Mouse (Mus musculus) heart, adult 2 months (tissue): ENCODE results near the gene Gm14190. TPM values are rescaled to one million over a fixed set of nuclear protein-coding genes. Genes with fewer than 3 reads are reported as not detected.
"Not testable (repeated sequence)": the region's sequence is repeated elsewhere in the genome, so short reads cannot be mapped to it uniquely, and the experiment has no call there.

Source experiments
- DNase-seq, 2 experiments: peaks; one replicate each; pipeline ENCODE4 v3.0.0; 2021
- H3K27ac ChIP-seq: fragments of 200-600 bp; 2 replicates; pipeline ENCODE4 v1.8.1; 2022
- H3K27me3 ChIP-seq: fragments of 200-500 bp; 2 replicates; pipeline ENCODE4 v1.6.1; 2012; ENCODE audit warnings: mild to moderate bottlenecking, low read length, inconsistent platforms, mixed read lengths; ENCODE audit not compliant: control insufficient read depth, insufficient read depth
- H3K36me3 ChIP-seq: fragments of 200-500 bp; 2 replicates; pipeline ENCODE4 v1.6.1; 2012; ENCODE audit warnings: low read length, inconsistent platforms; ENCODE audit not compliant: control insufficient read depth, insufficient read depth
- H3K4me1 ChIP-seq: fragments of 200-500 bp; 2 replicates; pipeline ENCODE4 v1.6.1; 2011; ENCODE audit warnings: low read length; ENCODE audit not compliant: control insufficient read depth, insufficient read depth
- H3K4me3 ChIP-seq: fragments of 200-600 bp; 2 replicates; pipeline ENCODE4 v1.8.1; 2022
- H3K79me2 ChIP-seq: fragments of 200-500 bp; replicated peaks from 2 replicates; pipeline ENCODE4 v1.6.1; 2012; ENCODE audit warnings: mild to moderate bottlenecking, inconsistent platforms, low read length, moderate library complexity, mixed read lengths; ENCODE audit not compliant: control insufficient read depth, insufficient read depth
- H3K9ac ChIP-seq: fragments of 200-500 bp; 2 replicates; pipeline ENCODE4 v1.6.1; 2012; ENCODE audit warnings: low read depth, mild to moderate bottlenecking, control low read depth, inconsistent platforms, low read length, mixed read lengths
- CTCF ChIP-seq: fragments of 200-600 bp; IDR thresholded peaks from 2 replicates; pipeline ENCODE4 v1.8.1; 2022; ENCODE audit warnings: antibody characterized with exemption, mild to moderate bottlenecking, moderate library complexity
- EP300 ChIP-seq: fragments of 200-500 bp; IDR thresholded peaks from 2 replicates; pipeline ENCODE4 v1.6.1; 2011; ENCODE audit warnings: low read depth, low read length, control low read depth; ENCODE audit not compliant: insufficient read depth
- POLR2A ChIP-seq: fragments of 200-500 bp; IDR thresholded peaks from 2 replicates; pipeline ENCODE4 v1.6.1; 2011; ENCODE audit warnings: mild to moderate bottlenecking, low read depth, low read length, control low read depth; ENCODE audit not compliant: insufficient read depth
- WGBS: fragments of 180-500 bp; shearing (Covaris S2); methylation state at CpG from one replicate; pipeline ENCODE4 v1.1.7; 2018; 5-methylcytosine and 5-hydroxymethylcytosine counted together
- intact Hi-C: fragments of 180-260 bp; cut with DNase I; formaldehyde crosslinking; loops from one replicate; pipeline ENCODE4 v1.15.1; 2025
- polyA plus RNA-seq: library from polyadenylated mRNA; depleted of rRNA; stranded (reverse); fragments of >200 nt; gene quantifications from 2 replicates; pipeline ENCODE4 v1.2.3, GENCODE M21; 2012; rRNA removed
- total RNA-seq, 2 experiments: library from RNA; stranded (reverse); gene quantifications; 2 replicates each; pipeline ENCODE4 v1.2.3; 2021

Gm14190 gene
- total and polyA plus RNA-seq, 3 experiments: not detected

DNA sequence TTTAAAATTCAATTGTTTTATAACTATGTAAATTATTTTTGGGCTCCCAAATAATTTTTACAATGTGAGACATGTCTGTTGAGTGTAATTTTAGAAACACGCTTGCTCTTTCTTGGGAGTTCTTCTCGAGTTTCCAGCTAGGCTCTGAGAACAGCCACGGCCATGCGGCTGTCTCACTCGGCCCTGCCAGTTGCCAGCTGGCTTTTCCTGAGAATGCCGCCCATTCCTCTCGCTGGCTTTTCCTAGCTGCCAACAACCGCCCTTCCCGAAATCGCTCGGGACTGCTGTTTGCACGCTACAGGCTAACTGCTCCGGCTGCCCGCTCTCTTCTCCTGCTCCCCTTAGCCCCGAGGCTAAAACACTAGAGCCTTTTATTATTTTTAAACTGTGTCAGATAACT, 44.1 kb downstream of the Gm14190 start:
- no peaks in the 10 kb centered on the region for H3K4me1 ChIP-seq
- TF ChIP-seq CTCF (no peak), POLR2A (no peak), EP300 (no peak)
- WGBS: 78% methylated on average over 15 of the region's 15 CpGs
- no peak overlapping the region for H3K27ac ChIP-seq
- no peaks in the 10 kb centered on the region; the same call in 1 of the 2 replicates for H3K27me3 ChIP-seq
- no peaks in the 10 kb centered on the region for H3K36me3 ChIP-seq
- H3K4me3 ChIP-seq: no peak overlapping the region
- no peak overlapping the region for H3K9ac ChIP-seq
- H3K79me2 ChIP-seq: no peaks in the 10 kb centered on the region
- no peak for DNase-seq
- intact Hi-C loops: no loop called here

DNA sequence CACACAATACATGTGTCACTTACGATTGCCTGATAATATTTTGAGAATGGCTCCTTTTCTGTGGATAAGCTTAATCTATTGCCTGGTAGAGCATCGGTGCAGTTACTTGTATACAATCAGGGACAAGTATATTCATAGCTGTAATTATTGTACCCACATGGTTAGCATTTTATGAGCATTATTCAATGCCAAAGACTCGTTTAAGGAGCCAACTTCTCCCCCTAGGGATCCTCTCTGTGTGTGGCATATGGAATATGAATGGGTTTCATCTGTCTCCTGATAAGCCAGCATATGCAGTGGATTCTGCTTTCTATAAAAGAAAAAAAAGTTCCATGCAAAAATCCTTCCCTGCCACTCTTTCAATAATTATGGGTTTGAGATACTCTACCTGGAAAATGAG, 46.2 kb downstream of the Gm14190 start:
- TF ChIP-seq POLR2A (no peak), EP300 (no peak), CTCF (no peak)
- H3K27me3 ChIP-seq: no peaks in the 10 kb centered on the region; the same call in 1 of the 2 replicates
- 65% methylated on average over 3 of the region's 3 CpGs for WGBS
- intact Hi-C loops: no loop called here
- H3K36me3 ChIP-seq: no peaks in the 10 kb centered on the region
- H3K79me2 ChIP-seq: no peaks in the 10 kb centered on the region
- H3K27ac ChIP-seq: no peak overlapping the region
- H3K9ac ChIP-seq: no peak overlapping the region
- no peak overlapping the region for H3K4me3 ChIP-seq
- H3K4me1 ChIP-seq: no peaks in the 10 kb centered on the region
- DNase-seq: no peak

DNA sequence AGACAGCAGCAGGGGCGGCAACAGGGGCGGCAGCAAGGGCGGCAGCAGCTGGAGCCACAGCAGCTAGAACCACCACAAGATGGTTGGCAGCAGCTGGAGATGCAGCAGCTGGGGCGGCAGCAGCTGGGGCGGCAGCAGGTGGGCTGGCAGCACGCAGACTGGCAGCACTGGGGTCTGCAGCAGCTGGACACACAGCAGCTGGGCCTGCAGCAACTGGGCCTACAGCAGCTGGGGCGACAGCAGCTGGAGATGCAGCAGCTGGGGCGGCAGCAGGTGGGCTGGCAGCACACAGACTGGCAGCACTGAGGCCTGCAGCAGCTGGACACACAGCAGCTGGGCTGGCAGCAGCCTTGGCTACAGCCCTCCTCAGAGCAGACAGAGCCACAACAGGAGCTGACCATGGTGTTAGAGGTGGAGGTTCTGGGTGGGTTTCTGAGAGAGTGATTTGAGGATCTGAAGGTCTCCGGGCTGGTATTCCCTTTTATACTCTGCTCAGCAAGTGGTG, 46.9 kb downstream of the Gm14190 start, which contains the start of gene Krtap4-7:
Krtap4-7 (minus strand) TSS at position 455 of the 505 bp plus-strand sequence.
- intact Hi-C loops, H3K27ac ChIP-seq, H3K4me1 ChIP-seq, H3K27me3 ChIP-seq, H3K36me3 ChIP-seq, DNase-seq, H3K9ac ChIP-seq, H3K79me2 ChIP-seq, H3K4me3 ChIP-seq: not testable (repeated sequence)
- WGBS: 75% methylated on average over 9 of the region's 9 CpGs

DNA sequence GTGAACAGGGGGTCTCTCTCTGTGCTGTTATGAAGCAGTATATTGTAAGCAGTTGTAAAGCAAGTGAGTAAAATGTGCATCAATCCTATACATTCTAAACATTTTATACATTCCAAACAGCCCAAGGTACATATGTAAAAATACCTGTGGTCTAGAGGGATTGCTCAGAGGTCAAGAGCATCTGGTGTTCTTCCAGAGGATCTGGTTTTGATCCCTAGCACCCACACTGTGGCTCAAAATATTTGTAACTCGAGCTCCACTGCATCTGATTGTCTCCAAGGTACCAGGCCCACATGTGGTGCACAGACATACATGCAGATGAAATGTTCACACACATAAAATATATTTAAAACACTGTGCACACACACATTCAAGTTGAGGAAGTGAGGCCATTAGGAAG, 49.6 kb downstream of the Gm14190 start:
- H3K27me3 ChIP-seq: no peaks in the 10 kb centered on the region; the same call in 1 of the 2 replicates
- H3K79me2 ChIP-seq: no peaks in the 10 kb centered on the region
- no peak overlapping the region for H3K27ac ChIP-seq
- DNase-seq: no peak
- H3K36me3 ChIP-seq: no peaks in the 10 kb centered on the region
- intact Hi-C loops: no loop called here
- WGBS: 7% methylated on average over 1 of the region's 1 CpGs
- H3K9ac ChIP-seq: no peak overlapping the region
- H3K4me1 ChIP-seq: no peaks in the 10 kb centered on the region
- TF ChIP-seq POLR2A: no peak
- TF ChIP-seq CTCF: no peak
- TF ChIP-seq EP300: no peak
- no peak overlapping the region for H3K4me3 ChIP-seq

Other genes with a start within 250 kb of the Gm14190 start
Only the 30 nearest of the 39 such genes appear.
- gene Krt40, start 147.6 kb downstream of the Gm14190 start, total RNA-seq: not detected
- gene Krt40, start 147.6 kb downstream of the Gm14190 start, polyA plus RNA-seq: not detected in 2 replicates
- gene Krtap3-3, start 139.9 kb downstream of the Gm14190 start, total RNA-seq: not detected
- gene Krtap3-3, start 139.9 kb downstream of the Gm14190 start, polyA plus RNA-seq: not detected in 2 replicates
- gene Krtap3-2, start 133.9 kb downstream of the Gm14190 start, total RNA-seq: not detected
- gene Krtap3-2, start 133.9 kb downstream of the Gm14190 start, polyA plus RNA-seq: not detected in 2 replicates
- not detected for gene Gm11939, start 131.3 kb downstream of the Gm14190 start, total RNA-seq
- not detected in 2 replicates for gene Gm11939, start 131.3 kb downstream of the Gm14190 start, polyA plus RNA-seq
- gene Krtap3-1, start 124.1 kb downstream of the Gm14190 start, total RNA-seq: not detected
- not detected in 2 replicates for gene Krtap3-1, start 124.1 kb downstream of the Gm14190 start, polyA plus RNA-seq
- gene Krtap1-5, start 109.7 kb downstream of the Gm14190 start, total RNA-seq: not detected
- gene Krtap1-5, start 109.7 kb downstream of the Gm14190 start, polyA plus RNA-seq: not detected in 2 replicates
- not detected for gene Krtap1-4, start 107.1 kb downstream of the Gm14190 start, total RNA-seq
- not detected in 2 replicates for gene Krtap1-4, start 107.1 kb downstream of the Gm14190 start, polyA plus RNA-seq
- gene Krtap1-3, start 99.4 kb downstream of the Gm14190 start, total RNA-seq: not detected
- gene Krtap1-3, start 99.4 kb downstream of the Gm14190 start, polyA plus RNA-seq: not detected in 2 replicates
- not detected for gene Krtap9-3, start 92.6 kb downstream of the Gm14190 start, total RNA-seq
- not detected in 2 replicates for gene Krtap9-3, start 92.6 kb downstream of the Gm14190 start, polyA plus RNA-seq
- not detected for gene Gm11938, start 87.4 kb downstream of the Gm14190 start, total RNA-seq
- gene Gm11938, start 87.4 kb downstream of the Gm14190 start, polyA plus RNA-seq: not detected in 2 replicates
- not detected for gene Gm11937, start 80.6 kb downstream of the Gm14190 start, total RNA-seq
- gene Gm11937, start 80.6 kb downstream of the Gm14190 start, polyA plus RNA-seq: not detected in 2 replicates
- gene Krtap2-4, start 75.9 kb downstream of the Gm14190 start, total RNA-seq: not detected
- not detected in 2 replicates for gene Krtap2-4, start 75.9 kb downstream of the Gm14190 start, polyA plus RNA-seq
- not detected for gene Gm11562, start 70.3 kb downstream of the Gm14190 start, total RNA-seq
- gene Gm11562, start 70.3 kb downstream of the Gm14190 start, polyA plus RNA-seq: not detected in 2 replicates
- not detected for gene Krtap4-1, start 62.5 kb downstream of the Gm14190 start, total RNA-seq
- not detected in 2 replicates for gene Krtap4-1, start 62.5 kb downstream of the Gm14190 start, polyA plus RNA-seq
- not detected for gene Krtap4-2, start 55.7 kb downstream of the Gm14190 start, total RNA-seq
- gene Krtap4-2, start 55.7 kb downstream of the Gm14190 start, polyA plus RNA-seq: not detected in 2 replicates
- not detected for gene Krtap4-7, start 46.7 kb downstream of the Gm14190 start, total RNA-seq
- not detected in 2 replicates for gene Krtap4-7, start 46.7 kb downstream of the Gm14190 start, polyA plus RNA-seq
- gene Gm11555, start 40.5 kb downstream of the Gm14190 start, total RNA-seq: not detected
- not detected in 2 replicates for gene Gm11555, start 40.5 kb downstream of the Gm14190 start, polyA plus RNA-seq
- not detected for gene Gm11563, start 31.8 kb downstream of the Gm14190 start, total RNA-seq
- gene Gm11563, start 31.8 kb downstream of the Gm14190 start, polyA plus RNA-seq: not detected in 2 replicates
- not detected for gene Krtap4-6, start 24.8 kb downstream of the Gm14190 start, total RNA-seq
- not detected in 2 replicates for gene Krtap4-6, start 24.8 kb downstream of the Gm14190 start, polyA plus RNA-seq
- not detected for gene Gm14180, start 43.5 kb upstream of the Gm14190 start, total RNA-seq
- gene Gm14180, start 43.5 kb upstream of the Gm14190 start, polyA plus RNA-seq: not detected in 2 replicates
- not detected for gene Gm11595, start 82.2 kb upstream of the Gm14190 start, total RNA-seq
- not detected in 2 replicates for gene Gm11595, start 82.2 kb upstream of the Gm14190 start, polyA plus RNA-seq
- not detected for gene Krtap4-8, start 90.0 kb upstream of the Gm14190 start, total RNA-seq
- not detected in 2 replicates for gene Krtap4-8, start 90.0 kb upstream of the Gm14190 start, polyA plus RNA-seq
- not detected for gene Krtap4-9, start 94.5 kb upstream of the Gm14190 start, total RNA-seq
- not detected in 2 replicates for gene Krtap4-9, start 94.5 kb upstream of the Gm14190 start, polyA plus RNA-seq
- gene Gm11596, start 102.7 kb upstream of the Gm14190 start, total RNA-seq: not detected
- not detected in 2 replicates for gene Gm11596, start 102.7 kb upstream of the Gm14190 start, polyA plus RNA-seq
- not detected for gene Gm11569, start 108.2 kb upstream of the Gm14190 start, total RNA-seq
- not detected in 2 replicates for gene Gm11569, start 108.2 kb upstream of the Gm14190 start, polyA plus RNA-seq
- gene Gm11554, start 113.7 kb upstream of the Gm14190 start, total RNA-seq: not detected
- not detected in 2 replicates for gene Gm11554, start 113.7 kb upstream of the Gm14190 start, polyA plus RNA-seq
- gene Krtap4-13, start 119.2 kb upstream of the Gm14190 start, total RNA-seq: not detected
- not detected in 2 replicates for gene Krtap4-13, start 119.2 kb upstream of the Gm14190 start, polyA plus RNA-seq
- gene Gm11564, start 124.9 kb upstream of the Gm14190 start, total RNA-seq: not detected
- not detected in 2 replicates for gene Gm11564, start 124.9 kb upstream of the Gm14190 start, polyA plus RNA-seq
- gene 2300003K06Rik, start 147.3 kb upstream of the Gm14190 start, total RNA-seq: not detected
- gene 2300003K06Rik, start 147.3 kb upstream of the Gm14190 start, polyA plus RNA-seq: not detected in 2 replicates
- gene Krtap4-16, start 160.9 kb upstream of the Gm14190 start, total RNA-seq: not detected
- gene Krtap4-16, start 160.9 kb upstream of the Gm14190 start, polyA plus RNA-seq: not detected in 2 replicates